8 mouse cellular contexts compared by ENCODE assay signal in genomic region chr10:78747035-78747721, GRCm38 (mm10). TPM values are rescaled to one million over a fixed set of nuclear protein-coding genes. Genes with fewer than 3 reads are reported as not detected.
DNase-seq lines count a peak whose midpoint lies in the region; ATAC-seq and TF ChIP-seq lines count a peak whose summit lies in the region.

No protein-coding gene starts in this region.

- peaks cover 6% of the 10 kb centered on the region; the same call in 1 of the 2 replicates for H3K27me3 ChIP-seq in kidney, embryonic 16.5 days (ENCODE audit: insufficient read depth, low read length)
- H3K27me3 ChIP-seq in cerebellum, adult 2 months (ENCODE audit: control insufficient read depth, insufficient read depth, low read length), result no peaks in the 10 kb centered on the region
- H3K27me3 ChIP-seq in forebrain, embryonic 10.5 days (ENCODE audit: poor library complexity, severe bottlenecking), result peaks cover 38% of the 10 kb centered on the region
- H3K27me3 ChIP-seq in intestine, embryonic 16.5 days (replicated peaks; ENCODE audit: control insufficient read depth, insufficient read depth, low read length), result no peaks in the 10 kb centered on the region
- H3K27me3 ChIP-seq in midbrain, embryonic 13.5 days, result peaks cover 21% of the 10 kb centered on the region

- peak overlapping the region; percentile 62 for H3K4me2 ChIP-seq in kidney, embryonic 16.5 days (replicated peaks; ENCODE audit: low read depth, low read length)
- H3K4me2 ChIP-seq in intestine, embryonic 16.5 days (ENCODE audit: low read depth, low read length), result peak overlapping the region; percentile 72
- peak overlapping the region; percentile 64 for H3K4me2 ChIP-seq in midbrain, embryonic 13.5 days (replicated peaks)

- peaks cover 10% of the 10 kb centered on the region; the same call in 1 of the 2 replicates for H3K4me1 ChIP-seq in kidney, embryonic 16.5 days (ENCODE audit: insufficient read depth, low read length)
- H3K4me1 ChIP-seq in cerebellum, adult 2 months (ENCODE audit: control insufficient read depth, insufficient read depth, low read length), result no peaks in the 10 kb centered on the region
- H3K4me1 ChIP-seq in forebrain, embryonic 10.5 days, result peaks cover 21% of the 10 kb centered on the region
- peaks cover 7% of the 10 kb centered on the region for H3K4me1 ChIP-seq in intestine, embryonic 16.5 days (ENCODE audit: control insufficient read depth, insufficient read depth, low read length)
- peaks cover 13% of the 10 kb centered on the region; the same call in 1 of the 2 replicates for H3K4me1 ChIP-seq in midbrain, embryonic 13.5 days (replicated peaks)

- WGBS in kidney, embryonic 16.5 days, result 2% methylated on average over 27 of the region's 27 CpGs
- 4% methylated on average over 27 of the region's 27 CpGs for WGBS in cerebellum, adult 2 months
- 2% methylated on average over 27 of the region's 27 CpGs for WGBS in forebrain, embryonic 10.5 days
- 2% methylated on average over 27 of the region's 27 CpGs for WGBS in intestine, embryonic 16.5 days
- WGBS in midbrain, embryonic 13.5 days, result 2% methylated on average over 27 of the region's 27 CpGs

- no peak for TF ChIP-seq CTCF in cerebellum, adult 2 months (IDR thresholded peaks at IDR 0.05; ENCODE audit: borderline replicate concordance, insufficient read depth, low read depth, low read length)

- no peak overlapping the region for H3K27ac ChIP-seq in kidney, embryonic 16.5 days (ENCODE audit: low read length)
- no peak overlapping the region for H3K27ac ChIP-seq in cerebellum, adult 2 months (ENCODE audit: insufficient read depth, low read length)
- H3K27ac ChIP-seq in forebrain, embryonic 10.5 days, result peak overlapping the region; percentile 73
- no peak overlapping the region for H3K27ac ChIP-seq in intestine, embryonic 16.5 days (ENCODE audit: low read length)
- no peak overlapping the region for H3K27ac ChIP-seq in midbrain, embryonic 13.5 days

- TF ChIP-seq POLR2A in cerebellum, adult 2 months (IDR thresholded peaks at IDR 0.05; ENCODE audit: borderline replicate concordance, insufficient read depth, low read length), result no peak

- no peaks in the 10 kb centered on the region for H3K9me3 ChIP-seq in kidney, embryonic 16.5 days (ENCODE audit: low read length)
- no peaks in the 10 kb centered on the region for H3K9me3 ChIP-seq in forebrain, embryonic 10.5 days
- H3K9me3 ChIP-seq in intestine, embryonic 16.5 days (ENCODE audit: control insufficient read depth, low read length), result no peaks in the 10 kb centered on the region
- H3K9me3 ChIP-seq in midbrain, embryonic 13.5 days, result no peaks in the 10 kb centered on the region

- DNase-seq in kidney, adult 11 months, result no peak
- DNase-seq in cerebellum, adult 2 months, result peak; percentile 19 to 30
- peak; percentile 56 for DNase-seq in forebrain, embryonic 10.5 days (ENCODE audit: extremely low spot score, low spot score)
- peak; percentile 20 for DNase-seq in testis, postnatal 14 days (ENCODE audit: low spot score)
- no peak for DNase-seq in thymus, adult 18-20 months

- H3K4me3 ChIP-seq in kidney, embryonic 16.5 days (ENCODE audit: low read length), result peak overlapping the region; percentile 39
- H3K4me3 ChIP-seq in cerebellum, adult 2 months (replicated peaks; ENCODE audit: insufficient read depth, low read depth, low read length), result peak overlapping the region; percentile 53
- H3K4me3 ChIP-seq in forebrain, embryonic 10.5 days, result peak overlapping the region; percentile 52
- peak overlapping the region; percentile 43 for H3K4me3 ChIP-seq in intestine, embryonic 16.5 days (ENCODE audit: low read length)
- H3K4me3 ChIP-seq in midbrain, embryonic 13.5 days (replicated peaks), result peak overlapping the region; percentile 42

- H3K9ac ChIP-seq in kidney, embryonic 16.5 days (replicated peaks; ENCODE audit: low read length), result peak overlapping the region; percentile 28
- peak overlapping the region; percentile 37; the same call in 1 of the 2 replicates for H3K9ac ChIP-seq in intestine, embryonic 16.5 days (ENCODE audit: low read depth, low read length)
- peak overlapping the region; percentile 48 for H3K9ac ChIP-seq in midbrain, embryonic 13.5 days (replicated peaks)

- ATAC-seq in kidney, embryonic 16.5 days (ENCODE audit: low FRiP score, low TSS enrichment), result peak; percentile 72
- ATAC-seq in intestine, embryonic 16.5 days, result peak; percentile 79
- ATAC-seq in midbrain, embryonic 13.5 days, result peak; percentile 83

- H3K36me3 ChIP-seq in kidney, embryonic 16.5 days (ENCODE audit: insufficient read depth, low read length), result no peaks in the 10 kb centered on the region
- no peaks in the 10 kb centered on the region for H3K36me3 ChIP-seq in forebrain, embryonic 10.5 days (replicated peaks)
- no peaks in the 10 kb centered on the region for H3K36me3 ChIP-seq in intestine, embryonic 16.5 days (ENCODE audit: control insufficient read depth, insufficient read depth, low read length)
- H3K36me3 ChIP-seq in midbrain, embryonic 13.5 days, result no peaks in the 10 kb centered on the region

RNA-seq across cellular contexts. Expression of gene Ccdc105, which starts 5.7 kb away (rescaled TPM):
- not detected in 2 replicates for polyA plus RNA-seq in kidney, embryonic 16.5 days (2015; fragmentation: Nextera tagmentation; extraction: Ambion mirVana)
- polyA plus RNA-seq in cerebellum, adult 2 months (2012; rRNA removed), result 0.27 and 0.33 TPM in 2 replicates
- 0.15 and 0.19 TPM in 2 replicates for polyA plus RNA-seq in forebrain, embryonic 10.5 days (2016; fragmentation: Nextera tagmentation; extraction: Ambion mirVana)
- 0.12 TPM in 1 of 2 replicates, not detected in the other for polyA plus RNA-seq in intestine, embryonic 16.5 days (2015; fragmentation: Nextera tagmentation; extraction: Ambion mirVana)
- polyA plus RNA-seq in midbrain, embryonic 13.5 days (2015; fragmentation: Nextera tagmentation; extraction: Ambion mirVana), result 0.19 and 0.41 TPM in 2 replicates

RNA-seq across cellular contexts. Expression of gene Casp14, which starts 29.1 kb away (rescaled TPM):
- polyA plus RNA-seq in kidney, embryonic 16.5 days (2015; fragmentation: Nextera tagmentation; extraction: Ambion mirVana), result not detected in 2 replicates
- not detected in 2 replicates for polyA plus RNA-seq in cerebellum, adult 2 months (2012; rRNA removed)
- not detected in 2 replicates for polyA plus RNA-seq in forebrain, embryonic 10.5 days (2016; fragmentation: Nextera tagmentation; extraction: Ambion mirVana)
- polyA plus RNA-seq in intestine, embryonic 16.5 days (2015; fragmentation: Nextera tagmentation; extraction: Ambion mirVana), result 0.18 and 0.37 TPM in 2 replicates
- polyA plus RNA-seq in midbrain, embryonic 13.5 days (2015; fragmentation: Nextera tagmentation; extraction: Ambion mirVana), result not detected in 2 replicates

RNA-seq across cellular contexts. Expression of gene Slc1a6, which starts 33.1 kb away (rescaled TPM):
- 0.67 and 0.69 TPM in 2 replicates for polyA plus RNA-seq in kidney, embryonic 16.5 days (2015; fragmentation: Nextera tagmentation; extraction: Ambion mirVana)
- 154 and 167 TPM in 2 replicates for polyA plus RNA-seq in cerebellum, adult 2 months (2012; rRNA removed)
- polyA plus RNA-seq in forebrain, embryonic 10.5 days (2016; fragmentation: Nextera tagmentation; extraction: Ambion mirVana), result 1.5 and 1.9 TPM in 2 replicates
- 0.81 and 1.6 TPM in 2 replicates for polyA plus RNA-seq in intestine, embryonic 16.5 days (2015; fragmentation: Nextera tagmentation; extraction: Ambion mirVana)
- 5.0 and 5.3 TPM in 2 replicates for polyA plus RNA-seq in midbrain, embryonic 13.5 days (2015; fragmentation: Nextera tagmentation; extraction: Ambion mirVana)

Comparison
In these comparisons a context has a peak if more than half of its experiments do, and no peak if none do; other contexts are left out.
1. DNase-seq: peak in cerebellum, adult 2 months (2 of 2), forebrain, embryonic 10.5 days (single experiment) and testis, postnatal 14 days (single experiment); none in kidney, adult 11 months (single experiment) and thymus, adult 18-20 months (0 of 2).
2. RNA of gene Slc1a6, which starts 33.1 kb away (polyA plus RNA-seq): 154 to 167 TPM in cerebellum, adult 2 months; 5.0 to 5.3 TPM in midbrain, embryonic 13.5 days, 1.5 to 1.9 TPM in forebrain, embryonic 10.5 days, 0.81 to 1.6 TPM in intestine, embryonic 16.5 days and 0.67 to 0.69 TPM in kidney, embryonic 16.5 days; every median in the first group is over 10 times any median in the second.
3. Peak in every context shown above with its lines, with median percentiles within 50 percentile points of each other: ATAC-seq, H3K4me2 ChIP-seq, H3K4me3 ChIP-seq and H3K9ac ChIP-seq.